Mouse (Mus musculus): ENCODE data around the gene Opa3. TPM values are rescaled to one million over a fixed set of nuclear protein-coding genes. Genes with fewer than 3 reads are reported as not detected.

Gene Opa3
- 10 to 100 TPM; 61.4 to 77.3 (median 68.1) TPM for total RNA-seq (2022)

GRCm38 (mm10) chr7:19227883-19228792 lies at the start of gene Opa3:
TSS of gene Opa3 (plus strand) at chr7:19228334.
- DNase-seq (ENCODE audit: low spot score): peak; percentile 100

GRCm38 (mm10) chr7:19178443-19179092 lies 49.6 kb upstream of the Opa3 start:
- peak; percentile 77 for DNase-seq (ENCODE audit: low spot score)

GRCm38 (mm10) chr7:19179173-19179572 lies 49.0 kb upstream of the Opa3 start:
- peak; percentile 42 for DNase-seq (ENCODE audit: low spot score)

GRCm38 (mm10) chr7:19179936-19180335 lies 48.2 kb upstream of the Opa3 start:
- DNase-seq (ENCODE audit: low spot score): no peak

- DNase-seq (ENCODE audit: low spot score): peak; percentile 44
Observed at GRCm38 (mm10) chr7:19180862-19181429, 47.2 kb upstream of the Opa3 start.

- DNase-seq (ENCODE audit: low spot score): no peak
Observed at GRCm38 (mm10) chr7:19184250-19184649, 43.9 kb upstream of the Opa3 start.

- DNase-seq (ENCODE audit: low spot score): no peak
Observed at GRCm38 (mm10) chr7:19184758-19185157, 43.4 kb upstream of the Opa3 start.

- DNase-seq (ENCODE audit: low spot score): no peak
Observed at GRCm38 (mm10) chr7:19194676-19195075, 33.5 kb upstream of the Opa3 start.

- no peak for DNase-seq (ENCODE audit: low spot score)
Observed at GRCm38 (mm10) chr7:19196676-19197075, 31.5 kb upstream of the Opa3 start.

- DNase-seq (ENCODE audit: low spot score): no peak
Observed at GRCm38 (mm10) chr7:19197985-19198384, 30.1 kb upstream of the Opa3 start.

GRCm38 (mm10) chr7:19201660-19202059 lies 26.5 kb upstream of the Opa3 start:
- no peak for DNase-seq (ENCODE audit: low spot score)

- no peak for DNase-seq (ENCODE audit: low spot score)
Observed at GRCm38 (mm10) chr7:19202065-19202850, 25.9 kb upstream of the Opa3 start.

GRCm38 (mm10) chr7:19208201-19208910 lies 19.8 kb upstream of the Opa3 start:
- DNase-seq (ENCODE audit: low spot score): no peak

- DNase-seq (ENCODE audit: low spot score): peak; percentile 64
Observed at GRCm38 (mm10) chr7:19208944-19209472, 19.1 kb upstream of the Opa3 start.

- no peak for DNase-seq (ENCODE audit: low spot score)
Observed at GRCm38 (mm10) chr7:19209494-19209893, 18.6 kb upstream of the Opa3 start.

GRCm38 (mm10) chr7:19210010-19210409 lies 18.1 kb upstream of the Opa3 start:
- DNase-seq (ENCODE audit: low spot score): no peak

- peak; percentile 60 for DNase-seq (ENCODE audit: low spot score)
Observed at GRCm38 (mm10) chr7:19211041-19211675, 17.0 kb upstream of the Opa3 start.

GRCm38 (mm10) chr7:19211996-19212755 lies 16.0 kb upstream of the Opa3 start, which contains the start of gene Gpr4:
TSS of gene Gpr4 (plus strand) at chr7:19212538.
- DNase-seq (ENCODE audit: low spot score): no peak

- DNase-seq (ENCODE audit: low spot score): peak; percentile 28
Observed at GRCm38 (mm10) chr7:19213385-19213784, 14.7 kb upstream of the Opa3 start.
